Mouse (Mus musculus) kidney, adult 2 months (tissue): ENCODE results near the gene Stk40.

Experiments used
- CTCF ChIP-seq: fragments of 200-500 bp; conservative IDR thresholded peaks from 2 replicates; pipeline ENCODE4 v1.5.1; 2011; ENCODE audit warnings: low read depth, mild to moderate bottlenecking, control low read depth, low read length, moderate library complexity, mixed read lengths; ENCODE audit not compliant: insufficient read depth, insufficient read length
- POLR2A ChIP-seq: fragments of 200-500 bp; IDR thresholded peaks from one replicate; pipeline ENCODE4 v1.6.1; 2011; ENCODE audit warnings: low read depth, low read length, control low read depth

GRCm38 (mm10) chr4:126149041-126149676 is 45.4 kb downstream of the Stk40 start:
- no peak for TF ChIP-seq CTCF
- TF ChIP-seq POLR2A, result no peak
